8 mouse cellular contexts compared by ENCODE assay signal in genomic region chr16:34440994-34441414, GRCm38 (mm10).
DNase-seq lines count a peak whose midpoint lies in the region; ATAC-seq lines count a peak whose summit lies in the region.

No protein-coding gene starts in this region.

- no peak overlapping the region for H3K4me2 ChIP-seq in intestine, embryonic 15.5 days (replicated peaks)
- no peak overlapping the region for H3K4me2 ChIP-seq in liver, embryonic 11.5 days

- peak overlapping the region; percentile 79 for H3K27ac ChIP-seq in intestine, embryonic 15.5 days
- peak overlapping the region; percentile 11; the same call in 1 of the 2 replicates for H3K27ac ChIP-seq in liver, embryonic 11.5 days (ENCODE audit: low read depth, low read length)

- H3K9ac ChIP-seq in intestine, embryonic 15.5 days, result no peak overlapping the region
- H3K9ac ChIP-seq in liver, embryonic 11.5 days (ENCODE audit: low read depth, low read length), result no peak overlapping the region

- H3K27me3 ChIP-seq in intestine, embryonic 15.5 days (replicated peaks), result no peaks in the 10 kb centered on the region
- H3K27me3 ChIP-seq in liver, embryonic 11.5 days (replicated peaks; ENCODE audit: control insufficient read depth, insufficient read depth, low read length), result no peaks in the 10 kb centered on the region

- H3K9me3 ChIP-seq in intestine, embryonic 15.5 days, result no peaks in the 10 kb centered on the region
- no peaks in the 10 kb centered on the region for H3K9me3 ChIP-seq in liver, embryonic 11.5 days (ENCODE audit: control insufficient read depth, low read length)

- no peak overlapping the region for H3K4me3 ChIP-seq in intestine, embryonic 15.5 days (replicated peaks)
- no peak overlapping the region for H3K4me3 ChIP-seq in liver, embryonic 11.5 days (ENCODE audit: low read depth, low read length)

- 0 out of 2 replicates have a peak, but pooled peaks have one; percentile 24 for ATAC-seq in granulocyte monocyte progenitor cell, adult 5-6 weeks (replicated peaks; ENCODE audit: poor library complexity, severe bottlenecking)
- ATAC-seq in intestine, embryonic 15.5 days, result peak; percentile 94
- ATAC-seq in liver, embryonic 11.5 days (replicated peaks; ENCODE audit: low FRiP score), result no peak; the same call in 1 of the 2 replicates

- H3K4me1 ChIP-seq in intestine, embryonic 15.5 days (replicated peaks), result peaks cover 20% of the 10 kb centered on the region
- H3K4me1 ChIP-seq in liver, embryonic 11.5 days (replicated peaks; ENCODE audit: control insufficient read depth, insufficient read depth, low read length), result peaks cover 5% of the 10 kb centered on the region; the same call in 1 of the 2 replicates

- DNase-seq in cerebellum, adult 11 months, result peak; percentile 3
- no peak for DNase-seq in cerebellum, adult 9-10 months
- DNase-seq in cerebellum, postnatal 25 days, result peak; percentile 23 to 52
- no peak for DNase-seq in liver, embryonic 11.5 days (ENCODE audit: low spot score)
- peak; percentile 69 for DNase-seq in ovary, adult 18-20 months (ENCODE audit: low spot score)
- DNase-seq in c-Kit-positive CD71-positive TER-119-positive erythroid progenitor cells, embryonic 14.5 days (ENCODE audit: low spot score), result no peak

- H3K36me3 ChIP-seq in intestine, embryonic 15.5 days, result no peaks in the 10 kb centered on the region
- H3K36me3 ChIP-seq in liver, embryonic 11.5 days (ENCODE audit: control insufficient read depth, insufficient read depth, low read length), result no peaks in the 10 kb centered on the region

- WGBS in intestine, embryonic 15.5 days, result 21% methylated on average over 4 of the region's 4 CpGs
- 53% methylated on average over 4 of the region's 4 CpGs for WGBS in liver, embryonic 11.5 days

Comparison
In these comparisons a context has a peak if more than half of its experiments do, and no peak if none do; other contexts are left out.
1. DNase-seq: peak in cerebellum, adult 11 months (single experiment), cerebellum, postnatal 25 days (2 of 2) and ovary, adult 18-20 months (single experiment); none in cerebellum, adult 9-10 months (single experiment), liver, embryonic 11.5 days (single experiment) and c-Kit-positive CD71-positive TER-119-positive erythroid progenitor cells, embryonic 14.5 days (single experiment).